Mouse (Mus musculus) embryonic facial prominence, embryonic 12.5 days (tissue): ENCODE data around the gene Barx2. TPM values are rescaled to one million over a fixed set of nuclear protein-coding genes. Genes with fewer than 3 reads are reported as not detected.

Experiments used
- ATAC-seq: fragments of 200-750 bp; cut with Nextera tagmentation; 2 replicates; pipeline ENCODE4 v1.8.0; 2017; ENCODE audit not compliant: insufficient number of reproducible peaks, insufficient read depth, low FRiP score, low TSS enrichment
- H3K27ac ChIP-seq: fragments of 300-500 bp; sonication (generic); 2 replicates; pipeline ENCODE4 v1.5.1; 2016; ENCODE audit warnings: mild to moderate bottlenecking
- H3K27me3 ChIP-seq: fragments of 300-500 bp; sonication (generic); 2 replicates; pipeline ENCODE4 v1.6.1; 2016; ENCODE audit warnings: mild to moderate bottlenecking, moderate library complexity
- H3K36me3 ChIP-seq: fragments of 300-500 bp; sonication (generic); 2 replicates; pipeline ENCODE4 v1.6.1; 2016; ENCODE audit warnings: mild to moderate bottlenecking
- H3K4me1 ChIP-seq: fragments of 300-500 bp; sonication (generic); 2 replicates; pipeline ENCODE4 v1.6.1; 2016
- H3K4me2 ChIP-seq: fragments of 300-500 bp; sonication (generic); replicated peaks from 2 replicates; pipeline ENCODE4 v1.6.1; 2016; ENCODE audit warnings: mild to moderate bottlenecking, moderate library complexity
- H3K4me3 ChIP-seq: fragments of 300-500 bp; sonication (generic); 2 replicates; pipeline ENCODE4 v1.5.1; 2016; ENCODE audit warnings: mild to moderate bottlenecking
- H3K9ac ChIP-seq: fragments of 300-500 bp; sonication (generic); 2 replicates; pipeline ENCODE4 v1.6.1; 2016; ENCODE audit warnings: mild to moderate bottlenecking, moderate library complexity
- H3K9me3 ChIP-seq: fragments of 300-500 bp; sonication (generic); 2 replicates; pipeline ENCODE4 v1.6.1; 2016; ENCODE audit warnings: mild to moderate bottlenecking, moderate library complexity
- WGBS: fragments of 180-500 bp; shearing (Covaris S2); methylation state at CpG from one replicate; pipeline ENCODE4 v1.1.7; 2016; 5-methylcytosine and 5-hydroxymethylcytosine counted together
- polyA plus RNA-seq: library from polyadenylated mRNA; unstranded; fragments of >200 nt; fragmentation: Nextera tagmentation; extraction: Ambion mirVana; gene quantifications from 2 replicates; pipeline ENCODE4 v1.2.1, GENCODE M21; 2016

Barx2 gene
- polyA plus RNA-seq, 1 experiment from 2014 or later = 1.8 TPM

DNA sequence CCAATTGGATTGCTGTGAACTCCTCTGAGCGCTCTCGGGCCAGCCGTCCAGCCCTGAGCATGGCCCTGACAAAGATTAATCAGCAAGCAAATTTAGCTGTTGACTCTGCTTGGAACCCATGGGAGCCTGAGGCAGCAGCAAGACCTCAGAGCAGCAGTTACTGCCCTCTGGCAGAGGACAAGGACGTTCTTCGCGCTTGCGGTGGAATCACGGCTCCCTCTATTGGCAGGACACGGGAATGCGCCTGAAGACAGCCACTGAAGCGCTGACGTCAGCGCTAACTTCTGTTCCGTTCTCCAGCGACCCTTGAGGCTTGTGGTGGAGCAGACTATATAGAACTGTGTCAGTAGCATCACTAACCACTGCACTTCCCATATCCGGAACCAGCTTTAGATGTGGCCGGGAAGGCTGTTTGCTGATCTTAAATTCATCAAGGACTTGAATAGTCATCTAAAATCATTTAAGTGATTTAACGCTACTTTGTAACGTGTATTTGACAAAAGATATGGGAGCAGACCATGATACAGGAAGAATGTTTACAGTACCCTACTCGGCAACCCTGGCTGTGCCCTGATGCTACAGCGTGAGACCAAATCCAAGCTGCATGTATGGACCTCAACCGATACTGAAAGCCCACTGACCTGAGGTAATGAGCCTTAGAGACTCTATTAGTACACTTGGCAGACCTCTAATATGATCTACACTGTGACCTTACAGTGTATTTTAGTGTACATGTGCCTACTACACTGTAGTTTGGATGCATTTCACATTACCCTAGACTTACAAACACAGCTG lies 12.8 kb upstream of the Barx2 start:
- H3K4me1 ChIP-seq = no peaks in the 10 kb centered on the region; the same call in 1 of the 2 replicates
- WGBS = 22% methylated on average over 22 of the region's 22 CpGs
- ATAC-seq = peak; percentile 74; the same call in 1 of the 2 replicates
- H3K4me2 ChIP-seq = peak overlapping the region; percentile 28
- no peaks in the 10 kb centered on the region for H3K9me3 ChIP-seq
- H3K27ac ChIP-seq = no peak overlapping the region
- H3K36me3 ChIP-seq = no peaks in the 10 kb centered on the region
- H3K4me3 ChIP-seq = no peak overlapping the region
- H3K9ac ChIP-seq = no peak overlapping the region
- H3K27me3 ChIP-seq = 0 out of 2 replicates have a peak, but pooled peaks cover 3% of the 10 kb centered on the region

DNA sequence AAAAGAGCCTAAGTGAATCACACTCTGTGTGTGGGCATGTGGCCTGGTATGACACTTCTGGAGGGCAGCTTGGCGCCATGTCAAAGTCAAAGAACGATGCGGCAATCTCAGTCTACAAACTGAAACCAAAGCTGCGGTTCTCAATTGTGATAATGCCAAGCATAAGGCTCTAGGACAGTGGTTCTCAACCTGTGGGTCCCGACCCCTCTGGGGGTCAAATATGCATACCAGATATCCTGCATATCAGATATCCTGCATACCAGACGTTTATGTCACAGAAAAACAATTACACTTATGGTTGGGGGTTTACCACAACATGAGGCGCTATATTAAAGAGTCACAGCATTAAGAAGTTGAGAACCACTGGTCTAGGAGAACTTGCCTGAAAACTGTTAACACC lies 10.3 kb upstream of the Barx2 start:
- no peak overlapping the region for H3K4me3 ChIP-seq
- no peak overlapping the region for H3K27ac ChIP-seq
- no peaks in the 10 kb centered on the region for H3K36me3 ChIP-seq
- ATAC-seq = no peak
- H3K27me3 ChIP-seq = peaks cover 19% of the 10 kb centered on the region
- H3K9ac ChIP-seq = no peak overlapping the region
- no peak overlapping the region for H3K4me2 ChIP-seq
- H3K4me1 ChIP-seq = no peaks in the 10 kb centered on the region; the same call in 1 of the 2 replicates
- WGBS = 81% methylated on average over 7 of the region's 7 CpGs
- H3K9me3 ChIP-seq = no peaks in the 10 kb centered on the region

DNA sequence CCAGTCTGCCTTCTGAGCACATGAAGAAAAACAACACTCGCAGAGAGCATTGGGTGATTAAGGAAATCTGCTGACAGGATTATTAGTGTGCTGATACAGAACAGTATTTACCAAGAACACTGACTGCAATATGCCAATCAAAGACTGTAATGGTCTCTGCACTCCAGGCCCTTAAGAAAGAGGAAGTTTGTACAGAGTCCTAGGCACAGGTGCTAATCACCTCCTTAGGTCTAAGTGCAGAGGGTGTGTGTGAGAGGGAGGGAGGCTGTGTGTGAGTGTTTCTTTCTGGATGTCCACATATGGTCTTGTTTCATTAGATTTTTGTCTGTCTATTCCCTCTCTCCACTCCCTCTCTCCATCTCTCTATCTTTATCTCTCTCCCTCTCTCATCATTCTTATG lies 6.5 kb upstream of the Barx2 start:
- Histone ChIP-seq H3K27ac (no peak overlapping the region), H3K4me1 (peaks cover 3% of the 10 kb centered on the region), H3K36me3 (no peaks in the 10 kb centered on the region), H3K4me2 (no peak overlapping the region), H3K4me3 (no peak overlapping the region), H3K9ac (no peak overlapping the region), H3K9me3 (no peaks in the 10 kb centered on the region), H3K27me3 (peaks cover 54% of the 10 kb centered on the region)
- ATAC-seq = no peak
- WGBS = 28% methylated on average over 1 of the region's 1 CpGs

DNA sequence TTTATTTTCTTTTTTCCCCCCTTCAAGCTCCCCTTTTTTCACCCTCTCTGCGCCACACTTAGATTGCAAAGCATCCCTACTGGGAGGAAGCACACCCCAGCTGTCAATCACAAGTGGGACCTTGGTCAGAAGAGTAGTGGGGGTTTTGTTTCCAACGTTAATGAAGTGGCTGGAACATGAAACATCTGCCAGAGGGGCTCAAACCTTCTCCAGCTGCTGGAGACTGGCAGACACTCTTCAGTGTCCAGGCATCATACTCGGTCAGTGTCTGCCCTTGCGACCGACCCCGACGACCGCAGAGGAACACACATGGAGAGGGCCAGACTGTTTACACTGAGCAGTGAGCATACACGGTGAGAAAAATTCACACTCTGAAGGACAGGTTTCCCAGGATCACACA lies 3.2 kb upstream of the Barx2 start:
- peaks cover 19% of the 10 kb centered on the region for H3K4me1 ChIP-seq
- ATAC-seq = no peak
- H3K27ac ChIP-seq = no peak overlapping the region
- H3K4me3 ChIP-seq = no peak overlapping the region
- H3K4me2 ChIP-seq = no peak overlapping the region
- 3% methylated on average over 9 of the region's 9 CpGs for WGBS
- no peak overlapping the region for H3K9ac ChIP-seq
- H3K27me3 ChIP-seq = peaks cover 85% of the 10 kb centered on the region
- H3K9me3 ChIP-seq = no peaks in the 10 kb centered on the region
- no peaks in the 10 kb centered on the region for H3K36me3 ChIP-seq

DNA sequence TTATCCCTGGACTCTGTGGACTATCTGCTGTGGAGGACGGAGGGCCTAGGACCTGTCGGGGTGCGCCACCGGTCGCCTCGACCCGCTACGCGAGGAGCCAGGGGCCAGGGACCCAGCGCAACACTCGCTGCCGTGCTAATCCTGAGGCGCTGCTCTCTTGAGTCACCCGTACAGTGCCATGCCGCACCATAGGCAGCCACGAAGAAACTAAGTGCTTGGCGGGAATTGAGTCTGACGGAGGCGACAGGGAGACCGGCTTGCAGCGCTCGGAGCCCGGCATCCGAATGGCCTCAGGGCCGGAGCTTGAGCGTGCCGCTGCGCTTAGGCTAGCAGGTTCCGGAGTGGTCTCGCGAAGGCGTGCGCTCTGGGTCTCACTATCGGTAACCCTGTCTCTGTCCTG lies 1.6 kb upstream of the Barx2 start:
- Histone ChIP-seq H3K4me1 (peaks cover 19% of the 10 kb centered on the region), H3K4me2 (peak overlapping the region; percentile 99), H3K27ac (no peak overlapping the region), H3K9me3 (no peaks in the 10 kb centered on the region), H3K27me3 (peaks cover 91% of the 10 kb centered on the region), H3K9ac (peak overlapping the region; percentile 19; the same call in 1 of the 2 replicates), H3K36me3 (no peaks in the 10 kb centered on the region), H3K4me3 (peak overlapping the region; percentile 52)
- under 1% methylated on average over 34 of the region's 34 CpGs for WGBS
- no peak for ATAC-seq

DNA sequence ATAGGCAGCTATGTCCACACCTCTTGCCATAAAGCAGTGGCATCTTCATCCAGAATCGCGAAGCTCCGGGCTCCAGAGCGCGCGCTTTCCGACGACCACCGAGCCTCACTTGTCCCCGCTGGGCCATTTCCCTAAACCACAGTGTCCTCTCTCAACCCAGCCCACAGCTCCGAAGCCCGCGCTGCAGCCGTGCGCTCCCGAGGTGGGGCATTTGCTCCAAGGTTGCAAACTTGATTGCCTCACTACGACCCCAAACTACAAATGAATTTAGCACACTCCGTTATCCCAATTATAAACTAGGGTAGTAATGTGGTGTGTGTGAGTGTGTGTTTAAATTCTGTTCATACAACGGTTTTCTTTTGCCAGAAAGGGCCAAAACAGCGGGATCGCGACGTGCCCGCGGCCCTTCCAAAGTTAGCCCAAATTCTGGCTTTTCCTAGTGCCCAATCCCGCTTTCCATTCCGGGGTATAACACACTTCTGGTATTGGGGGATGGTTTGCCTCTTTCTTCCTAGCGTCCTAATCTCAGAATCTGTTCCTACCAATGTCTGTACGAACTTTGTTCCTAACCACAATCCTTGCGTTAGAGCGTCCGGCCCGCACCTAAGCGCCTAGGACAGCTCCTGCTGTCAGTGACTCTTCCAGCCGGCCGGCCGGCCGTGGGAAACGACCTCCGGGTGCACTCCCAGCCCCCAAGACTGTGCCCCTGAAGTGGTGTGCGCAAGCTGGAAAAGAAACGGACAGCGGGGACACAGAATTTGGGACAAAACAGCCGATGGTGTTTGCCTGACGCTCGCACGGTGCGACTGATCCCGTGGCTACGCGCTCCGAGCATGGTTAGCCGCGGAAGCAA lies 703 bp upstream of the Barx2 start:
- H3K9me3 ChIP-seq = no peaks in the 10 kb centered on the region
- H3K9ac ChIP-seq = peak overlapping the region; percentile 50
- peak overlapping the region; percentile 99 for H3K4me2 ChIP-seq
- peaks cover 84% of the 10 kb centered on the region for H3K27me3 ChIP-seq
- no peaks in the 10 kb centered on the region for H3K36me3 ChIP-seq
- ATAC-seq = 0 out of 2 replicates have a peak, but pooled peaks have one; percentile 26
- H3K4me1 ChIP-seq = peaks cover 19% of the 10 kb centered on the region
- under 1% methylated on average over 54 of the region's 54 CpGs for WGBS
- peak overlapping the region; percentile 52 for H3K4me3 ChIP-seq
- H3K27ac ChIP-seq = no peak overlapping the region

DNA sequence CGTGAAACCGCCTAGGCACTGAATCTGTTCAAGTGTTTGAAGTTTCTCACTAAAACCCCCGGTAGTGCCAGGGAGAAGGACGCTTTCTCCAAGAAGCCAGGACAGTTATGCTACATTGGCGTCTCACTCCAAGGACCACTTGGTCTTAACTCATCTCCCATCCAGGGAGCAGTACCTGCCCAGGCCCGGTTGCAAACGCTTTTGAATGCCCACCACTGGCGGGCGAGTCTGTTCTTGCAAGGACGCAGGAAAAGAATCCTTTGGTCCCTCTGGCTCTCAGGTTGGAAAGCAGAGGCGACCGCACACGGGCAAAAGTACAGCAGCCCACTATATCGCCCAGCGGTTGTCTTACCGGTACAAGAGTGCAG lies 725 bp downstream of the Barx2 start:
- Histone ChIP-seq H3K27me3 (peaks cover 77% of the 10 kb centered on the region), H3K36me3 (no peaks in the 10 kb centered on the region), H3K4me3 (peak overlapping the region; percentile 52), H3K9me3 (no peaks in the 10 kb centered on the region), H3K4me2 (peak overlapping the region; percentile 99), H3K4me1 (peaks cover 19% of the 10 kb centered on the region), H3K9ac (no peak overlapping the region), H3K27ac (no peak overlapping the region)
- WGBS = 2% methylated on average over 16 of the region's 16 CpGs
- no peak for ATAC-seq

DNA sequence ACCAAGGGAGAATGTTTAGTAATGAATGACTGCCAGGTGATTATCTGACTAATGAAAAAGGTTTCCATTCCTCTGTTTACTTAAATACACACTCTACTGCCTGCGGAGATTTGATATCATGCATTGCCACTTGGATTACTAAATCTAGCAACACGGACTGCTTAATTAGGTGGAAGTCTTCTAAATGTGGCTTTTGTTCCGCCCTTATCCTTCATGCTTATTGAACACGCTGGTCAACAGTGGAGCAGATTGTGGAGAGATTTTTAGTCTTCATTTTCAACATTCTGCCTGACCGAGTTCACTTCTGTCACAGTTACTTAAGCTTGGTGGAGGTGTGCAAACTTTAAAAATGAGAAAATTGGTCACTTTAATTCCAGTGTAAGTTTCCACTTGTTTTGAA lies 3.0 kb downstream of the Barx2 start:
- H3K4me1 ChIP-seq = peaks cover 19% of the 10 kb centered on the region
- H3K27ac ChIP-seq = no peak overlapping the region
- H3K27me3 ChIP-seq = peaks cover 57% of the 10 kb centered on the region
- no peaks in the 10 kb centered on the region for H3K36me3 ChIP-seq
- 44% methylated on average over 5 of the region's 5 CpGs for WGBS
- H3K4me2 ChIP-seq = no peak overlapping the region
- ATAC-seq = no peak
- H3K9me3 ChIP-seq = no peaks in the 10 kb centered on the region
- no peak overlapping the region for H3K9ac ChIP-seq
- no peak overlapping the region for H3K4me3 ChIP-seq

DNA sequence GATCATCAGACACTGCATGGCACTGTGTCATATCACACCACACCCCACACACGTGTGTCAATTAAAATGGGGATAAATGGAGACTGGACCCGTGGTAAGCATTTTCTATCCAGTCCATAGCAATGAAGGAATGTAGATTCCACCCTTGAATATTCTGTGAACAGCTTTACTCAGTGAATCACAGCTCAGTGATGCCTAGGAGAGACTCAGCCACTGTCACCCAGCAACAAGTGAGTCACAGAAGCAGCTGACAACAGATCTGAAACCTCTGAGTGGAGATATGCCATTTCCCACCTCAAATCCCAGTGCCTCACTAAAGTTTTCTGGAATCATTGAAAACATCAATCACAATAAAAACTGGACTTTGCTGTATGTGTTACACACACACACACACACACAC lies 11.5 kb downstream of the Barx2 start:
- no peak for ATAC-seq
- H3K27ac ChIP-seq = no peak overlapping the region
- no peaks in the 10 kb centered on the region for H3K4me1 ChIP-seq
- H3K4me3 ChIP-seq = no peak overlapping the region
- H3K4me2 ChIP-seq = no peak overlapping the region
- no peak overlapping the region for H3K9ac ChIP-seq
- no peaks in the 10 kb centered on the region for H3K36me3 ChIP-seq
- H3K9me3 ChIP-seq = no peaks in the 10 kb centered on the region
- H3K27me3 ChIP-seq = no peaks in the 10 kb centered on the region; the same call in 1 of the 2 replicates
- 90% methylated on average over 2 of the region's 2 CpGs for WGBS

DNA sequence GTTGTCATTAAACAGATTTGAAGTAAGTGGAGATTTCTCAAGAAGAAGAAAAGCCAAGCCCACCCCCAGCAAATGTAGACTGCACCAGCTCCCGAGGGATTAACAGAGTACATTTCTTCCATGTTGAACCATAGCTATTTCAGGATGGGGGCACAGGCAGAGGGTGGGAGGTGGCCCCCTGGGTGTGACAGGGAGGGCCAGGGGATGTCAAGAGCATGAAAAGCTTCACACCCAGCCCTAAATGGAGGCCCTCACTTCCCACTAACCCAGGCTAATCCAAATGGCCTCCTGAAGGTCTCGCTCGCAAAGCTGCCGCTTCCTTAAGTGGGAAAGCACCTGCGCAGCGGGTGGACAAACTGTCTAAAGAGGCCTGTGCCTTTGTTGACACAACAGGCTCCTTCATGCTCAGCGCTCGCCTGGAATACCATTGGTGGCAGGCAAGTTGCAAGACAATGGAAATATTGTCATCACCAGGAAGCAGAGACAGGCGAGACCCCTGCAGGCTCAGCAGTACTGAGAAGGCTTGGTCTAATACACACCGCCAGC lies 18.4 kb downstream of the Barx2 start:
- 22% methylated on average over 10 of the region's 10 CpGs for WGBS
- H3K36me3 ChIP-seq = no peaks in the 10 kb centered on the region
- no peaks in the 10 kb centered on the region for H3K9me3 ChIP-seq
- H3K9ac ChIP-seq = no peak overlapping the region
- no peak overlapping the region for H3K27ac ChIP-seq
- no peak overlapping the region for H3K4me2 ChIP-seq
- peaks cover 3% of the 10 kb centered on the region; the same call in 1 of the 2 replicates for H3K4me1 ChIP-seq
- no peak for ATAC-seq
- H3K27me3 ChIP-seq = no peaks in the 10 kb centered on the region
- no peak overlapping the region for H3K4me3 ChIP-seq

DNA sequence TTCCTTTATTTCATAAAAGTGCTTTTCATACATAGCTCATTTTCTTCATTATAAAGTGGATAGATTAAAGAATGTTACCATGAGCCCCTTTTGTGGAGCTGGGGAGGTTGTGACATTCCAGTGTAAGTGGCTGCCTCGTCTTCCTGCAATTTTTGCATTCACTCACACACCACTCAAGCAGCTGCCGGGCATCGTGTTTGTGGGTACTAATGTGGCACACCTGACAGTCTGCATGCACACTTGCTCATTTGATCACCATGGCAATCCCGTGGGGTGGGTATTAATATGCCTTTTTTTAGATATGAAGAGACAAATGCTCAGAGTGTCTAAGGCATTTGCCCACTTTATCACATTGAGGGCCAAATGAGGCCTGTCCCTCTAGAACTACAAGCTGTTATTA lies 24.9 kb downstream of the Barx2 start:
- 76% methylated on average over 4 of the region's 4 CpGs for WGBS
- Histone ChIP-seq H3K9me3 (no peaks in the 10 kb centered on the region), H3K4me1 (no peaks in the 10 kb centered on the region), H3K36me3 (no peaks in the 10 kb centered on the region), H3K27me3 (no peaks in the 10 kb centered on the region), H3K4me2 (no peak overlapping the region), H3K4me3 (no peak overlapping the region), H3K27ac (no peak overlapping the region), H3K9ac (no peak overlapping the region)
- no peak for ATAC-seq
